Mouse (Mus musculus) forebrain, embryonic 13.5 days (tissue): ENCODE measurements around the gene Ntsr2. TPM values are rescaled to one million over a fixed set of nuclear protein-coding genes. Genes with fewer than 3 reads are reported as not detected.

Experiments used
- ATAC-seq: fragments of 200-750 bp; cut with Nextera tagmentation; 2 replicates; pipeline ENCODE4 v1.8.0; 2017
- H3K27ac ChIP-seq: fragments of 300-500 bp; sonication (generic); 2 replicates; pipeline ENCODE4 v1.5.1; 2015; ENCODE audit warnings: inconsistent platforms, mild to moderate bottlenecking, moderate library complexity
- H3K27me3 ChIP-seq: fragments of 300-500 bp; sonication (generic); 2 replicates; pipeline ENCODE4 v1.6.1; 2015; ENCODE audit warnings: mild to moderate bottlenecking, inconsistent platforms
- H3K36me3 ChIP-seq: fragments of 300-500 bp; sonication (generic); 2 replicates; pipeline ENCODE4 v1.6.1; 2015; ENCODE audit warnings: mild to moderate bottlenecking, inconsistent platforms; ENCODE audit not compliant: poor library complexity, severe bottlenecking
- H3K4me1 ChIP-seq: fragments of 300-500 bp; sonication (generic); 2 replicates; pipeline ENCODE4 v1.6.1; 2015; ENCODE audit warnings: inconsistent platforms
- H3K4me2 ChIP-seq: fragments of 300-500 bp; sonication (generic); 2 replicates; pipeline ENCODE4 v1.6.1; 2015; ENCODE audit warnings: inconsistent platforms, mild to moderate bottlenecking, moderate library complexity
- H3K4me3 ChIP-seq: fragments of 300-500 bp; sonication (generic); 2 replicates; pipeline ENCODE4 v1.5.1; 2015; ENCODE audit warnings: mild to moderate bottlenecking, inconsistent platforms
- H3K9ac ChIP-seq: fragments of 300-500 bp; sonication (generic); 2 replicates; pipeline ENCODE4 v1.6.1; 2015; ENCODE audit warnings: mild to moderate bottlenecking, inconsistent platforms
- H3K9me3 ChIP-seq: fragments of 300-500 bp; sonication (generic); replicated peaks from 2 replicates; pipeline ENCODE4 v1.6.1; 2016; ENCODE audit warnings: inconsistent platforms
- WGBS: fragments of 180-500 bp; shearing (Covaris S2); methylation state at CpG from one replicate; pipeline ENCODE4 v1.1.7; 2015; 5-methylcytosine and 5-hydroxymethylcytosine counted together
- polyA plus RNA-seq: library from polyadenylated mRNA; unstranded; fragments of >200 nt; fragmentation: Nextera tagmentation; extraction: Ambion mirVana; gene quantifications from 2 replicates; pipeline ENCODE4 v1.2.1, GENCODE M21; 2015

Gene Ntsr2
- polyA plus RNA-seq, 1 experiment from 2014 or later: 0.99 TPM

- ATAC-seq: peak; percentile 45; the same call in 1 of the 2 replicates
- Histone ChIP-seq H3K4me1 (no peaks in the 10 kb centered on the region), H3K9me3 (no peaks in the 10 kb centered on the region), H3K4me2 (no peak overlapping the region), H3K27ac (no peak overlapping the region), H3K36me3 (no peaks in the 10 kb centered on the region), H3K27me3 (no peaks in the 10 kb centered on the region), H3K4me3 (no peak overlapping the region), H3K9ac (no peak overlapping the region)
- WGBS: 59% methylated on average over 14 of the region's 14 CpGs
These were observed 18.9 kb upstream of the Ntsr2 start for GRCm38 (mm10) chr12:16634075-16634813.

GRCm38 (mm10) chr12:16635816-16636215 is 17.4 kb upstream of the Ntsr2 start:
- no peaks in the 10 kb centered on the region for H3K9me3 ChIP-seq

GRCm38 (mm10) chr12:16639078-16639771 is 14.0 kb upstream of the Ntsr2 start:
- Histone ChIP-seq H3K36me3 (no peaks in the 10 kb centered on the region), H3K9me3 (no peaks in the 10 kb centered on the region), H3K4me2 (no peak overlapping the region), H3K27ac (no peak overlapping the region), H3K4me3 (no peak overlapping the region), H3K9ac (no peak overlapping the region), H3K27me3 (no peaks in the 10 kb centered on the region), H3K4me1 (peaks cover 11% of the 10 kb centered on the region)
- WGBS: 77% methylated on average over 12 of the region's 12 CpGs
- ATAC-seq: no peak

More at GRCm38 (mm10) chr12:16635816-16636215, 17.4 kb upstream of the Ntsr2 start:
- no peak overlapping the region for H3K4me3 ChIP-seq
- no peak overlapping the region for H3K27ac ChIP-seq
- no peaks in the 10 kb centered on the region for H3K4me1 ChIP-seq
- no peak for ATAC-seq
- H3K4me2 ChIP-seq: no peak overlapping the region
- H3K9ac ChIP-seq: no peak overlapping the region
- no peaks in the 10 kb centered on the region for H3K27me3 ChIP-seq
- 80% methylated on average over 6 of the region's 6 CpGs for WGBS
- no peaks in the 10 kb centered on the region for H3K36me3 ChIP-seq

GRCm38 (mm10) chr12:16640075-16640474 is 13.1 kb upstream of the Ntsr2 start:
- Histone ChIP-seq H3K4me1 (peaks cover 15% of the 10 kb centered on the region), H3K27ac (no peak overlapping the region), H3K9me3 (no peaks in the 10 kb centered on the region), H3K4me3 (no peak overlapping the region), H3K27me3 (no peaks in the 10 kb centered on the region), H3K9ac (no peak overlapping the region), H3K36me3 (no peaks in the 10 kb centered on the region), H3K4me2 (no peak overlapping the region)
- 95% methylated on average over 6 of the region's 6 CpGs for WGBS
- ATAC-seq: no peak

- Histone ChIP-seq H3K4me1 (peaks cover 15% of the 10 kb centered on the region), H3K9ac (no peak overlapping the region), H3K4me3 (no peak overlapping the region), H3K36me3 (no peaks in the 10 kb centered on the region), H3K27ac (no peak overlapping the region), H3K27me3 (no peaks in the 10 kb centered on the region), H3K4me2 (no peak overlapping the region), H3K9me3 (no peaks in the 10 kb centered on the region)
- ATAC-seq: no peak
- WGBS: 67% methylated on average over 5 of the region's 5 CpGs
These were observed 11.2 kb upstream of the Ntsr2 start for GRCm38 (mm10) chr12:16642000-16642399.

- Histone ChIP-seq H3K9me3 (no peaks in the 10 kb centered on the region), H3K4me2 (0 out of 2 replicates have a peak overlapping the region, but pooled peaks have one; percentile 17), H3K36me3 (no peaks in the 10 kb centered on the region), H3K9ac (peak overlapping the region; percentile 26; the same call in 1 of the 2 replicates), H3K4me1 (peaks cover 15% of the 10 kb centered on the region), H3K4me3 (no peak overlapping the region), H3K27me3 (no peaks in the 10 kb centered on the region), H3K27ac (peak overlapping the region; percentile 74)
- WGBS: 23% methylated on average over 12 of the region's 12 CpGs
- peak; percentile 90 for ATAC-seq
These were observed 9.5 kb upstream of the Ntsr2 start for GRCm38 (mm10) chr12:16643508-16644345.

- Histone ChIP-seq H3K4me3 (no peak overlapping the region), H3K27me3 (no peaks in the 10 kb centered on the region), H3K9me3 (no peaks in the 10 kb centered on the region), H3K4me1 (peaks cover 15% of the 10 kb centered on the region), H3K9ac (no peak overlapping the region), H3K4me2 (no peak overlapping the region), H3K36me3 (no peaks in the 10 kb centered on the region), H3K27ac (peak overlapping the region; percentile 74; the same call in 1 of the 2 replicates)
- 25% methylated on average over 8 of the region's 8 CpGs for WGBS
- ATAC-seq: no peak
These were observed 8.5 kb upstream of the Ntsr2 start for GRCm38 (mm10) chr12:16644698-16645097.

- 42% methylated on average over 9 of the region's 9 CpGs for WGBS
- Histone ChIP-seq H3K9ac (no peak overlapping the region), H3K36me3 (no peaks in the 10 kb centered on the region), H3K4me1 (peaks cover 15% of the 10 kb centered on the region), H3K4me2 (no peak overlapping the region), H3K27me3 (peaks cover 9% of the 10 kb centered on the region; the same call in 1 of the 2 replicates), H3K27ac (no peak overlapping the region), H3K4me3 (no peak overlapping the region), H3K9me3 (no peaks in the 10 kb centered on the region)
- no peak for ATAC-seq
These were observed 6.3 kb upstream of the Ntsr2 start for GRCm38 (mm10) chr12:16646780-16647409.

- no peaks in the 10 kb centered on the region for H3K36me3 ChIP-seq
- H3K4me1 ChIP-seq: peaks cover 15% of the 10 kb centered on the region
- no peak overlapping the region for H3K4me2 ChIP-seq
- ATAC-seq: no peak
- no peak overlapping the region for H3K27ac ChIP-seq
- H3K9me3 ChIP-seq: no peaks in the 10 kb centered on the region
- WGBS: 88% methylated on average over 6 of the region's 6 CpGs
- H3K9ac ChIP-seq: no peak overlapping the region
- H3K4me3 ChIP-seq: no peak overlapping the region
- peaks cover 21% of the 10 kb centered on the region for H3K27me3 ChIP-seq
These were observed 4.9 kb upstream of the Ntsr2 start for GRCm38 (mm10) chr12:16648273-16648672.

- Histone ChIP-seq H3K27me3 (peaks cover 36% of the 10 kb centered on the region), H3K36me3 (no peaks in the 10 kb centered on the region), H3K9me3 (no peaks in the 10 kb centered on the region), H3K9ac (no peak overlapping the region), H3K4me3 (no peak overlapping the region), H3K27ac (no peak overlapping the region), H3K4me2 (no peak overlapping the region), H3K4me1 (peaks cover 8% of the 10 kb centered on the region)
- 76% methylated on average over 6 of the region's 6 CpGs for WGBS
- ATAC-seq: no peak
These were observed 3.4 kb upstream of the Ntsr2 start for GRCm38 (mm10) chr12:16649819-16650218.

GRCm38 (mm10) chr12:16655604-16656003 is 2.4 kb downstream of the Ntsr2 start:
- peaks cover 8% of the 10 kb centered on the region for H3K4me1 ChIP-seq
- ATAC-seq: no peak
- WGBS: 82% methylated on average over 4 of the region's 4 CpGs

More at GRCm38 (mm10) chr12:16655604-16656003, 2.4 kb downstream of the Ntsr2 start:
- H3K27me3 ChIP-seq: peaks cover 52% of the 10 kb centered on the region
- H3K4me2 ChIP-seq: no peak overlapping the region
- H3K36me3 ChIP-seq: no peaks in the 10 kb centered on the region
- H3K4me3 ChIP-seq: no peak overlapping the region
- no peak overlapping the region for H3K27ac ChIP-seq
- no peak overlapping the region for H3K9ac ChIP-seq
- H3K9me3 ChIP-seq: no peaks in the 10 kb centered on the region
